Mouse (Mus musculus): Measurements from ENCODE around the gene Fgf13.

DNA sequence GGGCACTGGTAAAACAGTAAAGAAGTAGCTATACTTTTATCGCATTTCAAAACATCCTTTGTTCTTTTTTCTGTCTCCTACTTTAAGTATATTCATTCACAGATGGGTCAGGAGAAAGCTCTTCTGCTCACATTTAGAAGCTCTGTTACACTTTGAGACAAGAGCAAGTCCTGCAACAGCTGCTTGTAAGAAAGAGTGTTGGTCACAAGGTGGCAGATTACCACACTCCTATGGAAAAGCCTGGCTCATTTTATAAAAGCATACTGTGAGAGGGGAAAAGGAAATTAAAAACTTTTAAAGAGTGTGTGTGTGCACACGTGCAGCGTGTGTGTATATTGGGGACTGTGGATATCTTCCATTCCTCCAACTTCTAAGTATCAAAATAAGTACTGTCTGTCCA lies 324.1 kb downstream of the Fgf13 start:
- no peak for TF ChIP-seq POLR2A (IDR thresholded peaks at IDR 0.05; ENCODE audit: control insufficient read depth, low read depth, low read length)
- no peak for TF ChIP-seq CTCF (IDR thresholded peaks at IDR 0.05; ENCODE audit: control insufficient read depth, insufficient read depth, insufficient replicate concordance, low read depth, low read length)
